Mouse (Mus musculus) neural tube, embryonic 15.5 days (tissue): Measurements from ENCODE around the gene Actr3b. TPM values are rescaled to one million over a fixed set of nuclear protein-coding genes. Genes with fewer than 3 reads are reported as not detected.

Experiments used
- ATAC-seq: fragments of 200-750 bp; cut with Nextera tagmentation; 2 replicates; pipeline ENCODE4 v1.8.0; 2017; ENCODE audit warnings: mild to moderate bottlenecking, moderate TSS enrichment, moderate library complexity; ENCODE audit not compliant: low FRiP score
- H3K27ac ChIP-seq: fragments of 300-500 bp; sonication (generic); replicated peaks from 2 replicates; pipeline ENCODE4 v1.5.1; 2015; ENCODE audit warnings: mild to moderate bottlenecking, inconsistent platforms
- H3K27me3 ChIP-seq: fragments of 300-500 bp; sonication (generic); replicated peaks from 2 replicates; pipeline ENCODE4 v1.6.1; 2015; ENCODE audit warnings: inconsistent platforms
- H3K36me3 ChIP-seq: fragments of 300-500 bp; sonication (generic); 2 replicates; pipeline ENCODE4 v1.6.1; 2015; ENCODE audit warnings: inconsistent platforms
- H3K4me1 ChIP-seq: fragments of 300-500 bp; sonication (generic); 2 replicates; pipeline ENCODE4 v1.6.1; 2015; ENCODE audit warnings: inconsistent platforms
- H3K4me2 ChIP-seq: fragments of 300-500 bp; sonication (generic); 2 replicates; pipeline ENCODE4 v1.6.1; 2015; ENCODE audit warnings: inconsistent platforms, mild to moderate bottlenecking, moderate library complexity
- H3K4me3 ChIP-seq: fragments of 300-500 bp; sonication (generic); replicated peaks from 2 replicates; pipeline ENCODE4 v1.5.1; 2015; ENCODE audit warnings: mild to moderate bottlenecking, inconsistent platforms
- H3K9ac ChIP-seq: fragments of 300-500 bp; sonication (generic); replicated peaks from 2 replicates; pipeline ENCODE4 v1.6.1; 2015; ENCODE audit warnings: mild to moderate bottlenecking, inconsistent platforms
- H3K9me3 ChIP-seq: fragments of 300-500 bp; sonication (generic); replicated peaks from 2 replicates; pipeline ENCODE4 v1.6.1; 2016; ENCODE audit warnings: inconsistent platforms
- WGBS: fragments of 180-500 bp; shearing (Covaris S2); methylation state at CpG from one replicate; pipeline ENCODE4 v1.1.7; 2015; ENCODE audit warnings: mixed read lengths; 5-methylcytosine and 5-hydroxymethylcytosine counted together
- polyA plus RNA-seq: library from polyadenylated mRNA; unstranded; fragments of >200 nt; fragmentation: Nextera tagmentation; extraction: Ambion mirVana; gene quantifications from 2 replicates; pipeline ENCODE4 v1.2.1, GENCODE M21; 2015

Actr3b gene
- polyA plus RNA-seq, 1 experiment from 2014 or later = 44.2 TPM

GRCm38 (mm10) chr5:25797776-25798175 lies 38.0 kb downstream of the Actr3b start:
- H3K4me1 ChIP-seq = no peaks in the 10 kb centered on the region
- WGBS = 85% methylated on average over 11 of the region's 11 CpGs
- H3K36me3 ChIP-seq = no peaks in the 10 kb centered on the region
- H3K27ac ChIP-seq = no peak overlapping the region
- no peak overlapping the region for H3K4me2 ChIP-seq
- no peak for ATAC-seq
- no peak overlapping the region for H3K4me3 ChIP-seq
- H3K9me3 ChIP-seq = no peaks in the 10 kb centered on the region
- no peak overlapping the region for H3K9ac ChIP-seq
- no peaks in the 10 kb centered on the region for H3K27me3 ChIP-seq

GRCm38 (mm10) chr5:25800929-25801328 lies 41.1 kb downstream of the Actr3b start:
- H3K4me2 ChIP-seq = no peak overlapping the region
- no peak overlapping the region for H3K4me3 ChIP-seq
- WGBS = 75% methylated on average over 6 of the region's 6 CpGs
- ATAC-seq = no peak
- H3K9me3 ChIP-seq = no peaks in the 10 kb centered on the region
- no peaks in the 10 kb centered on the region for H3K4me1 ChIP-seq
- H3K27me3 ChIP-seq = no peaks in the 10 kb centered on the region
- H3K9ac ChIP-seq = no peak overlapping the region
- H3K27ac ChIP-seq = no peak overlapping the region
- H3K36me3 ChIP-seq = no peaks in the 10 kb centered on the region

- 75% methylated on average over 4 of the region's 4 CpGs for WGBS
- Histone ChIP-seq H3K27me3 (no peaks in the 10 kb centered on the region), H3K4me1 (no peaks in the 10 kb centered on the region), H3K9me3 (no peaks in the 10 kb centered on the region), H3K36me3 (no peaks in the 10 kb centered on the region), H3K4me2 (no peak overlapping the region), H3K9ac (no peak overlapping the region), H3K27ac (no peak overlapping the region), H3K4me3 (no peak overlapping the region)
- no peak for ATAC-seq
Observed at GRCm38 (mm10) chr5:25801744-25802143, 41.9 kb downstream of the Actr3b start.

GRCm38 (mm10) chr5:25804569-25804968 lies 44.8 kb downstream of the Actr3b start:
- Histone ChIP-seq H3K27ac (no peak overlapping the region), H3K9ac (no peak overlapping the region), H3K4me3 (no peak overlapping the region), H3K27me3 (no peaks in the 10 kb centered on the region), H3K36me3 (no peaks in the 10 kb centered on the region), H3K4me1 (no peaks in the 10 kb centered on the region), H3K4me2 (no peak overlapping the region), H3K9me3 (no peaks in the 10 kb centered on the region)
- WGBS = 84% methylated on average over 5 of the region's 5 CpGs
- ATAC-seq = no peak

GRCm38 (mm10) chr5:25812922-25813321 lies 53.1 kb downstream of the Actr3b start:
- Histone ChIP-seq H3K4me1 (no peaks in the 10 kb centered on the region), H3K4me2 (no peak overlapping the region), H3K9ac (no peak overlapping the region), H3K27ac (no peak overlapping the region), H3K27me3 (no peaks in the 10 kb centered on the region), H3K36me3 (no peaks in the 10 kb centered on the region), H3K9me3 (no peaks in the 10 kb centered on the region), H3K4me3 (no peak overlapping the region)
- WGBS = 51% methylated on average over 6 of the region's 6 CpGs
- ATAC-seq = no peak

- ATAC-seq = 0 out of 2 replicates have a peak, but pooled peaks have one; percentile 28
- H3K27ac ChIP-seq = no peak overlapping the region
- H3K4me3 ChIP-seq = no peak overlapping the region
- H3K9ac ChIP-seq = no peak overlapping the region
- H3K4me1 ChIP-seq = peaks cover 5% of the 10 kb centered on the region
- 62% methylated on average over 16 of the region's 16 CpGs for WGBS
- no peaks in the 10 kb centered on the region for H3K36me3 ChIP-seq
- H3K4me2 ChIP-seq = 0 out of 2 replicates have a peak overlapping the region, but pooled peaks have one; percentile 11
- no peaks in the 10 kb centered on the region for H3K9me3 ChIP-seq
- H3K27me3 ChIP-seq = no peaks in the 10 kb centered on the region
Observed at GRCm38 (mm10) chr5:25829308-25830094, 69.7 kb downstream of the Actr3b start.

- Histone ChIP-seq H3K36me3 (no peaks in the 10 kb centered on the region), H3K4me1 (peaks cover 5% of the 10 kb centered on the region), H3K27me3 (no peaks in the 10 kb centered on the region), H3K4me3 (no peak overlapping the region), H3K9ac (no peak overlapping the region), H3K4me2 (no peak overlapping the region), H3K9me3 (no peaks in the 10 kb centered on the region), H3K27ac (no peak overlapping the region)
- ATAC-seq = no peak
- WGBS = 87% methylated on average over 3 of the region's 3 CpGs
Observed at GRCm38 (mm10) chr5:25830802-25831201, 71.0 kb downstream of the Actr3b start.

- ATAC-seq = peak; percentile 88
- WGBS = 77% methylated on average over 5 of the region's 5 CpGs
- H3K27me3 ChIP-seq = no peaks in the 10 kb centered on the region
- H3K9me3 ChIP-seq = no peaks in the 10 kb centered on the region
- no peak overlapping the region for H3K9ac ChIP-seq
- H3K27ac ChIP-seq = no peak overlapping the region
- no peaks in the 10 kb centered on the region for H3K36me3 ChIP-seq
- no peak overlapping the region for H3K4me3 ChIP-seq
- no peak overlapping the region for H3K4me2 ChIP-seq
- peaks cover 5% of the 10 kb centered on the region for H3K4me1 ChIP-seq
Observed at GRCm38 (mm10) chr5:25831624-25832023, 71.8 kb downstream of the Actr3b start.

GRCm38 (mm10) chr5:25839400-25839799 lies 79.6 kb downstream of the Actr3b start:
- no peaks in the 10 kb centered on the region for H3K36me3 ChIP-seq
- H3K4me1 ChIP-seq = no peaks in the 10 kb centered on the region
- ATAC-seq = no peak; the same call in 1 of the 2 replicates
- H3K9ac ChIP-seq = no peak overlapping the region
- H3K27ac ChIP-seq = no peak overlapping the region
- no peak overlapping the region for H3K4me2 ChIP-seq
- H3K4me3 ChIP-seq = no peak overlapping the region
- no peaks in the 10 kb centered on the region for H3K9me3 ChIP-seq
- WGBS = 34% methylated on average over 4 of the region's 4 CpGs
- H3K27me3 ChIP-seq = no peaks in the 10 kb centered on the region

GRCm38 (mm10) chr5:25846558-25846957 lies 86.8 kb downstream of the Actr3b start:
- Histone ChIP-seq H3K27ac (no peak overlapping the region), H3K27me3 (no peaks in the 10 kb centered on the region), H3K9ac (no peak overlapping the region), H3K4me2 (no peak overlapping the region), H3K9me3 (no peaks in the 10 kb centered on the region), H3K4me3 (no peak overlapping the region), H3K4me1 (no peaks in the 10 kb centered on the region), H3K36me3 (no peaks in the 10 kb centered on the region)
- WGBS = 90% methylated on average over 6 of the region's 6 CpGs
- ATAC-seq = no peak

- Histone ChIP-seq H3K36me3 (no peaks in the 10 kb centered on the region), H3K27ac (no peak overlapping the region), H3K4me3 (no peak overlapping the region), H3K9ac (no peak overlapping the region), H3K9me3 (no peaks in the 10 kb centered on the region), H3K27me3 (no peaks in the 10 kb centered on the region), H3K4me1 (no peaks in the 10 kb centered on the region), H3K4me2 (no peak overlapping the region)
- no peak for ATAC-seq
- WGBS = 78% methylated on average over 7 of the region's 7 CpGs
Observed at GRCm38 (mm10) chr5:25847154-25847553, 87.4 kb downstream of the Actr3b start.

- Histone ChIP-seq H3K4me1 (no peaks in the 10 kb centered on the region), H3K27ac (no peak overlapping the region), H3K9me3 (no peaks in the 10 kb centered on the region), H3K4me2 (no peak overlapping the region), H3K27me3 (no peaks in the 10 kb centered on the region), H3K4me3 (no peak overlapping the region), H3K36me3 (no peaks in the 10 kb centered on the region), H3K9ac (no peak overlapping the region)
- 54% methylated on average over 9 of the region's 9 CpGs for WGBS
- peak; percentile 53; the same call in 1 of the 2 replicates for ATAC-seq
Observed at GRCm38 (mm10) chr5:25848058-25848457, 88.3 kb downstream of the Actr3b start.
